Mouse (Mus musculus): ENCODE measurements around the gene Dhh. TPM values are rescaled to one million over a fixed set of nuclear protein-coding genes. Genes with fewer than 3 reads are reported as not detected.
A peak's percentile ranks its signal among the peaks of the same experiment; 100 is the strongest.

Gene Dhh
- total RNA-seq, 2 experiments from 2014 or later = not detected

GRCm38 (mm10) chr15:98917538-98918498, 19.5 kb upstream of the Dhh start, which contains the start of gene Lmbr1l:
Gene Lmbr1l, minus strand, starts transcription at chr15:98918231.
- ATAC-seq (replicated peaks; ENCODE audit: low FRiP score, poor library complexity, severe bottlenecking) = peak; percentile 99

- no peak for ATAC-seq (replicated peaks; ENCODE audit: low FRiP score, poor library complexity, severe bottlenecking)
Observed at GRCm38 (mm10) chr15:98917091-98917490, 18.8 kb upstream of the Dhh start.

DNA sequence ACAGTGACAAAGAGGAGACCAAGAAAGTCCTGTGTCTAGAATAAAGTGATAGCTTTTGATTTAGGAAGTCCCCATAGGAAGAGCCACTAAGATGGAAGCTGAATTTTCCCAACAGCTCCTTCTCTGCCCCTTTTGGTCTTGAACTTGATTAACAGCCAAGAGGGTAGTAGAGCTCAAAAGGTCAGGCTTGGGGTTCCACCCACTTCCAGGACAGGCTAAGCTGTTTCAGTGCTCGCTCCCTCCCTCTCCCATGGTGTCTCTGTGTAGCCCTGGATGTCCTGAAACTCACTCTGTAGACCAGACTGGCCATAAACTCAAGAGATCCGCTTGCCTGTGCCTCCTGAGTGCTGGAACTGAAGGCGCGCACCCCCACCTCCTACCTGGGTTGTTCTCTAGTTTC, 17.7 kb upstream of the Dhh start:
- ATAC-seq (replicated peaks; ENCODE audit: low FRiP score, poor library complexity, severe bottlenecking) = no peak

DNA sequence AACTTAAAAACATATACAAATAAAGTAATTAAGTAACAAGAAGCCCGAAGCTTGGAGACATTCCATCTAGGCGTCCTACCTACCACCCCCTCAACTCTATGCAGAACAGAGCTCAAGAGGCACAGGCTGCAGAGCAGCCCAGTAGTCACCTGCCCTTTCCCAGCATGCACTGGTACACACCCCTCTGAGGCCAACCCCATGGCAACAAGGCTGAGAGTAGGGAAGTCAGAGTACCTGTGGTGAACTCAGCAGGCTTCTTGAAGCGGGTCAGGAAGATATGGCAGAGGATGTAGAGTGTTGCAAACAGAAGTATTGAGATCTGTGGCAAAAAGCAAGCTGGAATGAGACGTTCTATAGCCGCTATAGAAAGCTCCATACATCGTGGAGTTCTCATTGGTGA, 16.6 kb upstream of the Dhh start:
- no peak for ATAC-seq (replicated peaks; ENCODE audit: low FRiP score, poor library complexity, severe bottlenecking)

DNA sequence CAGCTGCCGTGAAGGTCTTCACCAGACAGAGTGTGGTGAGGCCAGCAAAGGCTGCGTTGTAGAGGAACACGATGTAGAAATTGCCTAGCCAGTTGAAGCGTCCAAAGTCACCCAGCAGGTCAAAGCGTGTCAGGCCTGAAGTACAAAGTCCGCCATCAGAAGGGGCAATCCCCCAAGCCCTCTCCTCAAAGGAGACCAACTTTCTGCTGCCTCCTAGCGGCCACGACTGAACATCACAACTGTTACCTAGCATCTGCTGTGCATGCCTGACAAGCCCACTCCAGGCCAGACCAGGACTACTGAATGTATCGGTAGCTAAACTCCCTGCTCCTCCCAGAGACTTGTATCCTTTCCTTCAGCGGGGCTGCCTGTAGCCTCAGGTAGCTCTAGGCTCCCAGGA, 6.4 kb upstream of the Dhh start:
- 0 out of 2 replicates have a peak, but pooled peaks have one; percentile 40 for ATAC-seq (replicated peaks; ENCODE audit: low FRiP score, poor library complexity, severe bottlenecking)

GRCm38 (mm10) chr15:98902600-98902999, 4.3 kb upstream of the Dhh start:
- no peak for ATAC-seq (replicated peaks; ENCODE audit: low FRiP score, poor library complexity, severe bottlenecking)

DNA sequence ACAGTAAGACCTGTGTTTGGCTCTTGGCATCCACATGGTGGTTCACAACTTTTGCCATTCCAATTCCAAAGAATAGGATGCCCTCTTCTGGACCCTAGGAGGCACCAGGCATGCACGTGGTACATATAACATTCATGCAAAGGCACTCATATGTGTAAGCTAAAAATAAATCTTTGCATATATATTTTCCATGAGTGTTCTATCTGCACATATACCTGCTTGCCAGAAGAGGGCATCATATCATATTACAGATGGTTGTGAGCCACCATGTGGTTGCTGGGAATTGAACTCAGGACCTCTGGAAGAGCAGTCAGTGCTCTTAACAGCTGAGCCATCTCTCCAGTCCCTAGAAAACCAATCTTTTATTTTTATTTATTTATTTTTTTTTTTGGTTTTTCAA, 3.2 kb upstream of the Dhh start:
- ATAC-seq (replicated peaks; ENCODE audit: low FRiP score, poor library complexity, severe bottlenecking) = no peak

GRCm38 (mm10) chr15:98897495-98897894, 845 bp downstream of the Dhh start:
- ATAC-seq (replicated peaks; ENCODE audit: low FRiP score, poor library complexity, severe bottlenecking) = no peak

- ATAC-seq (replicated peaks; ENCODE audit: low FRiP score, poor library complexity, severe bottlenecking) = no peak
Observed at GRCm38 (mm10) chr15:98895635-98896589, 2.4 kb downstream of the Dhh start.

DNA sequence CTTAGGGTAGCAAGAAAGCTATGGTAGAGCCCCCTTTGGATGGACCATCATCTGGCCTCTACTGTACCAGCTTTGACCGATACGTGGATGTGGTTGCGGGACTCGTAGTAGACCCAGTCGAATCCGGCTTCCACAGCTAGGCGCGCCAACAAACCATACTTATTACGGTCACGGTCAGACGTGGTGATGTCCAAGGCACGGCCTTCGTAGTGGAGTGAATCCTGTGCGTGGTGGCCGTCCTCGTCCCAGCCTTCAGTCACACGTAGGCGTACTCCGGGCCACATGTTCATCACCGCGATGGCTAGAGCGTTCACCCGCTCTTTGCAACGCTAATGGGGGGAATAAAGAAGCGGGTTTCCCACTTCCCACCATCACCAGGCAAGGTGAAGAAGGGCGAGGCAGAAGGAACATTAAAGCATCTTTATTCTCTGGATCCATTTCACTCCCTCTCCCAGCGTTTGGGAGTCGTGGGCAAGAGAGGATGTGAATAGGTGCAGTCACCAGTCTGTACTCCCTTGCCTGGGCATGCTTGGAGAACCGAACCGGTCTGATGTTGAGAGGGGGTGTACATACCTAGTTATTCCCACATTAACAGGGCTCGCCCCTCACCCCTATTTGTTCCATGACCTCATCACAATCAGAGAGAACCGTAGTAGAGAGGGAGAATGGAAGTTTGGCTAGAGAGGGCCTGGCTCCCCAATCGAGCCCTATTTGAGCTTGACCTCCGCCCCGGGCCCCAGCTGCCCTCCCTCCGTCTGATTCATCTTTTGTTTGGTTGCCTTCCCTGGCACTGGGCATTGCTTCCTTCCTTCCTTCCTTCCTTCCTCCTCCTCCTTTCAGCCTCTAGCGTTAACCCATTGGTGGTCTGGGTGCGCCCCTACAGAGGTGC, 3.4 kb downstream of the Dhh start:
- ATAC-seq (replicated peaks; ENCODE audit: low FRiP score, poor library complexity, severe bottlenecking) = no peak

DNA sequence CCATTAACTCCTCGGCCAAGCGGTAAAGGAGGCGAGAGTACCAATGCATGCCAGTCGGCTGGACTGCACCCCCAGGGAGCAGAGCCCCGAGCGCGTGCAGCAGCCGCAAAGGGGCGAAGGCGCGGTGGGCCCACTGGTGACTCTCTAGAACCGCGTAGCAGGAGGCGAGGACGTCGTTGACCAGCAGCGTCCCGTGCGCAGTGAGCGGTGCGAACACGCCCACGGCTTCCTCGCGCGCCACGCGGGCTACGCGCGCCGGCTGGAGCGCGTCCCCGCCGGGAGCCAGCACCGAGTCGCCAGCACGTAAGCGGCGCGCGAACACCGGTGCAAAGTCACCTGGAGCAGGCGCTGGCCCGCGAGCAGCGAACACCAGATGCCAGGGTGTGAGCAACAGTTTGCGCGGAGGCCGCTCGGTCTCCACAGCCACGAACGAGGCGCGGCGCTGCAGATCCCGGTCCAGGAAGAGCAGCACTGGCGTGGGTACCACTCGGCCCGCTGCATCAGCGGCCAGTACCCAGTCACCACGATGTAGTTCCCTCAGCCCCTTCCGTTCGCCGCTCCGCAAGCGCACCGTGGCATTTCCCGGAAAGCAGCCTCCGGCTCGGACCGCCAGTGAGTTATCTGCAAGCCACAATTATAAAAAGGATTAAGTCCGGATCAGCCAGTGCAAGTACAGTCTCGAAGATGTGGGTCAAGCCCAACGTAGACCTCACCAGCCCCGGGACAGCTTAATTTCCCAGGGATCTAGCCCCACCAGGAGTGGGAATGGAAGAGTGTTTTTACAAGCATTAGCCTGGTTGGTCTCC, 4.2 kb downstream of the Dhh start, which contains the start of gene Rhebl1:
Gene Rhebl1 (minus strand): TSS at position 601 of the 806 bp plus-strand sequence.
- no peak for ATAC-seq (replicated peaks; ENCODE audit: low FRiP score, poor library complexity, severe bottlenecking)

DNA sequence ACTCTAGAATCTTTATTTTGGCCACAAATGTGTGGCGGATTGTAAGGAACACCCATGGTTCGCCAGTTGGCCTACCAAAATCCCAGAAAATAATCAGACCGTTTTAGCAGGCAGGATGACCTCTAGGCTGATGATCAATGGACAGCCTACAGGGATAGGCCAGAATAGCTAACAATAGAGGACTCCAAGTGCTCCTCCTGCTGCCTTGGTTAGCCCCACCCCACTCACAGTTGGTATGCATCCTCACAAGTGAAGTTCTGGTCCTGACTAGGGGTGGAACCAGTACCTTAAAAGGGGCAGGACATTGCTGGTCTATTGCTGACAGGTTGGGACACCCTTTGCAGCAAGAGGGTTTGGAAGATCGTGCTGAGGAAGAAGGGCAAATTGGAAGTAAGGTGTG, 5.3 kb downstream of the Dhh start:
- no peak for ATAC-seq (replicated peaks; ENCODE audit: low FRiP score, poor library complexity, severe bottlenecking)

DNA sequence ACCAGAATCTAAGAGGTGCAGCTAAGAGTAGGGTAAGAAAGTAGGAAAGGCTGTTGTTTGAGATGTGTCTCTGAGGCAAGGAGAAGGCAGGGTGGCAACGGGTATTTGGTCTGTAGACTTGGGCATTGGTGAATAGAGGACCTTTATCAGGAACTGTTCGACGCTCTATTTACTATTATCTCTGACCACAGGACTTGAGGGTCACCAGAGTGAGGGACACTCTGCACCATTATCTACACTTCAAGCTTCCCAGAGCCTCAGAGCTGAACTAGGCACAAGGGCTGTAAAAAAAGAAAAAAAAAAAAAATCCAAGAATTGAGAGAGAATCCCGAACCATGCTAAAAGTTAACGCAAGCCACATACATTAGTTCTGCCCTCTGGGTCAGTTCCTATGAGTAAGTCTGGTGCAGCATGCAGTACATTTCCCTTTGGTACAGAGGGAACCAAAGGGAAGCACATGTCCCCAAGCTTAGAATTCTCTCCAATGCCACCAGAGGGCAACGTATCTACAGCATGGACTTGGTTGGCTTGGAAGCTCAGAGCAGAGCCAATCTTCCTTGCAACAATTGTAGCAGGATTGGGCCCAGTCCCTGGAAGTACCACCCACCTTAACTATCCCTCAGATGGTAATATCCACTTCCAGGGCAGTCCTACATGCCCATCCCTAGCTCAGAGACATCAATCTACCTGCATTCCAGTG, 6.3 kb downstream of the Dhh start:
- peak; percentile 58 for ATAC-seq (replicated peaks; ENCODE audit: low FRiP score, poor library complexity, severe bottlenecking)

GRCm38 (mm10) chr15:98891198-98891742, 7.1 kb downstream of the Dhh start:
- no peak for ATAC-seq (replicated peaks; ENCODE audit: low FRiP score, poor library complexity, severe bottlenecking)

DNA sequence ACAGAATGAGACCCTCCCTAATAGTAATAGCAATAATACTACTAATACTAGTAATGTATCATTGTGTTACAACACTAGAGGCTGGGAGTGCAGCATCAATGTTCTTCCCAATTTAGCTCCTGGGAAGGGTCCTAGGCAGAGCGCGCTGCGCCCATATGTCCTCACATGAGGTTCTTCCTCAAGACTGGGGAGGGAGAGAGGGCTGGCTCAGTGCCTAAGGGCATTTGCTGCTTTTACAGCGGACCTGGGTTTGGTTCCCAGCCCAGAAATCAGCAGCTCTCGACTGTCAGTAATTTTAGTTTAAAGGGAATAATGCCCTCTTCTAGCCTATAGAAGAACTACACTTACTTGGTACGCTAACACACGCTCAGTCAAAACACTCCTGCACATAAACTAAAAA, 10.8 kb downstream of the Dhh start:
- no peak for ATAC-seq (replicated peaks; ENCODE audit: low FRiP score, poor library complexity, severe bottlenecking)

GRCm38 (mm10) chr15:98886667-98887387, 11.5 kb downstream of the Dhh start:
- no peak for ATAC-seq (replicated peaks; ENCODE audit: low FRiP score, poor library complexity, severe bottlenecking)

- no peak for ATAC-seq (replicated peaks; ENCODE audit: low FRiP score, poor library complexity, severe bottlenecking)
Observed at GRCm38 (mm10) chr15:98884106-98884505, 14.2 kb downstream of the Dhh start.

All from erythroid progenitor cell, adult 5-6 weeks (primary cell).